Mouse (Mus musculus): ENCODE data around the gene Inpp5d. TPM values are rescaled to one million over a fixed set of nuclear protein-coding genes. Genes with fewer than 3 reads are reported as not detected.

Inpp5d gene
- polyA plus RNA-seq (2016; fragmentation: Nextera tagmentation; extraction: Ambion mirVana): 2.8 and 4.1 TPM in 2 replicates

DNA sequence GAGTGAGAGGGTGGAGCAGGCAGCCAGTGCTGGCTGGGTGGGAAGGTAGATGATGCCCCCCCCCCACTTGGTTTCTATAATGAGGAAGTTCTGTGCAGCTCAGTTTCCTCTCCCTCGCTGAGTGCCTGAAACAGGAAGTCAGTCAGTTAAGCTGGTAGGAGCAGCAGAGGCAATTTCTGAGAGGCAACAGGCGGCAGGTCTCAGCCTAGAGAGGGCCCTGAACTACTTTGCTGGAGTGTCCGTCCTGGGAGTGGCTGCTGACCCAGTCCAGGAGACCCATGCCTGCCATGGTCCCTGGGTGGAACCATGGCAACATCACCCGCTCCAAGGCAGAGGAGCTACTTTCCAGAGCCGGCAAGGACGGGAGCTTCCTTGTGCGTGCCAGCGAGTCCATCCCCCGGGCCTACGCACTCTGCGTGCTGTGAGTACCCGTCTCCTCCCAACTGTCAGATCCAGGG is at the start of gene Inpp5d:
Inpp5d (plus strand) TSS at position 102 of the 458 bp plus-strand sequence.
- H3K4me1 ChIP-seq: 0 out of 2 replicates have a peak, but pooled peaks cover 4% of the 10 kb centered on the region

DNA sequence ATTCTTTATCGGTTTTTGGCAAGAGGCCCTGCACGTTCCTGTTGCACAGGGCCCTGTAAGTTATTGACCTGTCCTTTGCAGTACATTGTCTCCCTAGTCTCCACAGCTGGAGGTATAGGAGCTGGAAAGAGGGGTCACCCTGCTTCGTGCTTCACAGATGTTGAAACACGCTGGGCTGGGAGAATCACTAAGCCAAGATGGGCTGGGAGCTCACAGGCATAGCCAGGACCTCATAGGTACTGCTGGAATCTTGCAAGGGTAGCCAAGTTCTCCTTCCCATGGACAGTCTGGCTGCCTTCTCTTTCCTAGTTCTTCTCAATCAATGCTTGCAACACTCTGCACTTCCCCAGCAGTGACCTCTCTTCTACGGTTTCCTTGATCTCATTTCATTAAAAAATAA is 46.9 kb upstream of the Inpp5d start:
- H3K27ac ChIP-seq: no peak overlapping the region
- no peaks in the 10 kb centered on the region for H3K36me3 ChIP-seq (replicated peaks)
- no peak overlapping the region for H3K4me3 ChIP-seq
- 79% methylated on average over 5 of the region's 5 CpGs for WGBS
- DNase-seq (ENCODE audit: extremely low spot score, low spot score): no peak
- H3K27me3 ChIP-seq (ENCODE audit: poor library complexity, severe bottlenecking): no peaks in the 10 kb centered on the region
- H3K9me3 ChIP-seq: no peaks in the 10 kb centered on the region
- no peaks in the 10 kb centered on the region for H3K4me1 ChIP-seq

More for the DNA sequence above, at the start of gene Inpp5d:
- no peaks in the 10 kb centered on the region for H3K36me3 ChIP-seq (replicated peaks)
- WGBS: 93% methylated on average over 12 of the region's 12 CpGs
- peak within 1 kb of the TSS; percentile 22; the same call in 1 of the 2 replicates for H3K4me3 ChIP-seq
- no peaks in the 10 kb centered on the region for H3K27me3 ChIP-seq (ENCODE audit: poor library complexity, severe bottlenecking)
- DNase-seq (ENCODE audit: extremely low spot score, low spot score): no peak
- H3K9me3 ChIP-seq: no peaks in the 10 kb centered on the region
- peak within 1 kb of the TSS; percentile 56 for H3K27ac ChIP-seq

DNA sequence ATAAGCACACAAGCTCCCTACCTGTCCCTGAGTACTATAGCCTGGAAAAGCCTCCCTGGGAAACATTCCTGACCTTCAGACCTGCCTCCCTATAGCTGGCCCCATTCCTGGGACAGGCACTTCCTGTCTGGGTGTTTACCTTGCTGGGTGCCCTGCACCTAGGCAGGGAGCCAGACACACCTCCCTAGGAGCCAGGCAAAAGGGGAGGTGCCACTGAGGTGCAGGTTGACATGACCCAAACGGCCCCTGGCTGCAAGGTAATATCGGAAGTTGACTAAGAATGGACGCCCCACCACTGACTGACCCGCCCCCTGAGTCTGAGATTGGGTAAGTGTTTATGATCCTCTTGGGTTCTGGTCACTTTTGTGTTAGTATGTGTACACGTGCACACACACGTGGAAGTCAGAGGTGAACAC is 46.3 kb upstream of the Inpp5d start, which contains the start of gene Ngef:
Ngef (minus strand) TSS at position 71 of the 416 bp plus-strand sequence.
- no peaks in the 10 kb centered on the region for H3K9me3 ChIP-seq
- no peak within 1 kb of the TSS for H3K27ac ChIP-seq
- no peak within 1 kb of the TSS for H3K4me3 ChIP-seq
- H3K4me1 ChIP-seq: no peaks in the 10 kb centered on the region
- no peak for DNase-seq (ENCODE audit: extremely low spot score, low spot score)
- no peaks in the 10 kb centered on the region for H3K36me3 ChIP-seq (replicated peaks)
- WGBS: 79% methylated on average over 6 of the region's 6 CpGs
- H3K27me3 ChIP-seq (ENCODE audit: poor library complexity, severe bottlenecking): no peaks in the 10 kb centered on the region

DNA sequence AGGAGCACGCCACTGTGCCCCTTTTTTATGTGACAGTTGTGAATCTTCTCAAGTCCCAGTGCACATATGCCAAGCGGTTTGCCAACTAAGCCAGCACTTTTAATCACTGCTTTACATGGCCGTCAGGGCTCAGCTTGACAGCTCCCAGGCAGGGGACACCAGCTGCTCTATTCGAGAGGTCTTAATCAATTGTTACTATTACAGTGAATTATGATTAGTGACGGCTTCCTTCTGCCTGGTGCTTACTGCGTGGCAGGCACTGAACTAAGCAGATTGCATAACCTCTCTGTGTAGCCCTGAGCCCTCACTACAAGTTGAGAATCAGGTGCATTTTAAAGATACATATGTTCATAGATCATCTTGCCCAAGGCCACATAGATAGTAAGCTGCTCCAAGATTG is 45.8 kb upstream of the Inpp5d start:
- Histone ChIP-seq H3K27me3 (ENCODE audit: poor library complexity, severe bottlenecking) (peaks cover 4% of the 10 kb centered on the region; the same call in 1 of the 2 replicates), H3K4me1 (no peaks in the 10 kb centered on the region), H3K27ac (no peak overlapping the region), H3K4me3 (no peak overlapping the region), H3K36me3 (replicated peaks) (no peaks in the 10 kb centered on the region), H3K9me3 (no peaks in the 10 kb centered on the region)
- DNase-seq (ENCODE audit: extremely low spot score, low spot score): no peak
- 82% methylated on average over 6 of the region's 6 CpGs for WGBS

DNA sequence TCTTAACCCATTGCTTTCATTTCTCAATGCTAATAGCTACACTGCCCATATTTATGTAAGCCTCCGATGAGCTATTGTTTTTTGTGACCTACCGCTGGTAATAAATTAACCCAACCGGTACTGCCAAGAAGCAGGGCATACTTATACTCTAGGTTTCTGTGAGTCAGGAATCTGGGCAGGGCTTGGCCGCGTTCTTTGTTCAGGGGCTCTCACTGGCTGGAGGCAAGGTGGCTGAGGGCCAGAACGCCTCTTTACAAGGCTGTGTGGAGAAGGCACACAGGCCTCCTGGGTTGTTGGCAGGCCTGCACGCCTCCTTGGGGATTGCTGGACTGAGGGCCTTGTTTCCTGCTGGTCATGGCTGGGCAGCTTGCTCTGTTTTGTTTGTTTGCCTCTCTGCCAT is 45.3 kb upstream of the Inpp5d start:
- DNase-seq (ENCODE audit: extremely low spot score, low spot score): no peak
- H3K27me3 ChIP-seq (ENCODE audit: poor library complexity, severe bottlenecking): peaks cover 4% of the 10 kb centered on the region; the same call in 1 of the 2 replicates
- H3K36me3 ChIP-seq (replicated peaks): no peaks in the 10 kb centered on the region
- H3K4me1 ChIP-seq: no peaks in the 10 kb centered on the region
- WGBS: 88% methylated on average over 7 of the region's 7 CpGs
- no peak overlapping the region for H3K27ac ChIP-seq
- H3K4me3 ChIP-seq: no peak overlapping the region
- H3K9me3 ChIP-seq: no peaks in the 10 kb centered on the region

DNA sequence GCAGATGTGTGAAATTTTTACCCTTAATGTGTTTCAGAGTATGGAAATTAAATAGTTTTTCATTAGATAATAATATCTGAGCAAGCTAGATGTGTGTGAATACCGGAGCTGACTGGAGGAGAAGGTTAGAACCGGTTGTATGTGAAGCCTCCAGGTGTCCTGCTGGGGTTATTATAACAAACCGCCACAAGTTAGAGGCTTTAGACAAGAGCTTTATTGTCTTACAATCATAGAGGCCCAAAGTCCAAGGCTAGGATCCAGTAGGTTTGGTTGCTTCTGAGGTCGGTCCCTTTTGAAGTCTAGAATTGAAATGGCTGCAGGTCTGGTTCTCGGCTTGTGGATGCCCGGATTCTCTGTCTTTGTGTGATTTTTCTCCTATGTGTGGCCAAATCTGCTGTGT is 41.1 kb upstream of the Inpp5d start:
- Histone ChIP-seq H3K27ac (no peak overlapping the region), H3K27me3 (ENCODE audit: poor library complexity, severe bottlenecking) (peaks cover 21% of the 10 kb centered on the region; the same call in 1 of the 2 replicates), H3K9me3 (no peaks in the 10 kb centered on the region)

GRCm38 (mm10) chr1:87580824-87581223 is 39.3 kb upstream of the Inpp5d start:
- Histone ChIP-seq H3K27me3 (ENCODE audit: poor library complexity, severe bottlenecking) (peaks cover 21% of the 10 kb centered on the region; the same call in 1 of the 2 replicates), H3K36me3 (replicated peaks) (no peaks in the 10 kb centered on the region), H3K27ac (no peak overlapping the region), H3K4me1 (peaks cover 12% of the 10 kb centered on the region), H3K9me3 (no peaks in the 10 kb centered on the region), H3K4me3 (no peak overlapping the region)
- no peak for DNase-seq (ENCODE audit: extremely low spot score, low spot score)
- under 1% methylated on average over 3 of the region's 3 CpGs for WGBS

More for the DNA sequence above, 41.1 kb upstream of the Inpp5d start:
- DNase-seq (ENCODE audit: extremely low spot score, low spot score): no peak
- Histone ChIP-seq H3K4me3 (no peak overlapping the region), H3K36me3 (replicated peaks) (no peaks in the 10 kb centered on the region), H3K4me1 (peaks cover 12% of the 10 kb centered on the region)
- WGBS: 84% methylated on average over 6 of the region's 6 CpGs

GRCm38 (mm10) chr1:87589162-87589561 is 30.9 kb upstream of the Inpp5d start:
- no peaks in the 10 kb centered on the region for H3K4me1 ChIP-seq
- DNase-seq (ENCODE audit: extremely low spot score, low spot score): no peak
- no peaks in the 10 kb centered on the region for H3K9me3 ChIP-seq
- no peaks in the 10 kb centered on the region for H3K27me3 ChIP-seq (ENCODE audit: poor library complexity, severe bottlenecking)
- no peak overlapping the region for H3K27ac ChIP-seq
- H3K36me3 ChIP-seq (replicated peaks): no peaks in the 10 kb centered on the region
- H3K4me3 ChIP-seq: no peak overlapping the region
- WGBS: 92% methylated on average over 7 of the region's 7 CpGs

DNA sequence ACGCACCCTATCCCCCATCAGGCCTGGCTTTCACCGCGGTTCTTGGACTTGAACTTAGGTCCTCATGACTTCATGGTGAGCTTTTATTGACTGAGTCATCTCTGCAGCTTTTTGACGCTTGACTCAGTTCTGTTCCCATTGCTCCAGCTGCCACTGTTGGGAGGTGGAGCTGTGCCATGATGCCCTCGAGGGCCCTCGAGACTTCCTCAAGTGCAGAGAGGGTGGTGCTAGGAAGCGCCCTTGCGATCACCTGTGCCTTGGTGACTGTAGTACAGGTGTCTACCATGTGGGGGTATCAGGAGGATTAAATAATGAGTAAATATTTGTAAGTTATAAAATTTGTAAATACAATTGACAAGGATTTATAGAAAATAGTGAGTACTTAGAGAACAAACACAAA is 30.1 kb upstream of the Inpp5d start:
- Histone ChIP-seq H3K4me3 (no peak overlapping the region), H3K9me3 (no peaks in the 10 kb centered on the region), H3K4me1 (no peaks in the 10 kb centered on the region), H3K36me3 (replicated peaks) (no peaks in the 10 kb centered on the region), H3K27me3 (ENCODE audit: poor library complexity, severe bottlenecking) (no peaks in the 10 kb centered on the region), H3K27ac (no peak overlapping the region)
- no peak for DNase-seq (ENCODE audit: extremely low spot score, low spot score)
- 92% methylated on average over 8 of the region's 8 CpGs for WGBS

DNA sequence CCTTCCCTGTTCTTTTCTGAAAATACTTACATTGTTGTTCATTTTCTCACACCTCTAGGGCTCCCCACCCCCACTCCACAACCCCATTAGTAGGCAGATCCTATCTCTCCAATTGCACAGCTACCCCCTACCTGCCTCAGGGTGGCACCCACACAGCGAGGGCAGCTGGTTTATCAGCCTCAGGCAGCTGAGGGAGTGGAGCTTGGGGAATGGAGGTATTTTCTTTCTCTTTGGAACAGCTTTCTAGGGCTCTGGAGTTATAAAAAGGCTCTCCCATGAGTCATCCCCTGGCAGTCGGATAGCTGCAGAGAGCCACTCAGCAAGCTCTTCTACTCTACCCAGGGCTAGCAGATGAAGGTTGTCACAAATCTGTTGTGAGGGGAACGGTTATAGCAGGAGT is 25.9 kb upstream of the Inpp5d start:
- H3K27ac ChIP-seq: no peak overlapping the region
- H3K4me1 ChIP-seq: no peaks in the 10 kb centered on the region
- H3K4me3 ChIP-seq: no peak overlapping the region
- WGBS: 84% methylated on average over 3 of the region's 3 CpGs
- DNase-seq (ENCODE audit: extremely low spot score, low spot score): no peak
- no peaks in the 10 kb centered on the region for H3K36me3 ChIP-seq (replicated peaks)
- H3K9me3 ChIP-seq: no peaks in the 10 kb centered on the region
- no peaks in the 10 kb centered on the region for H3K27me3 ChIP-seq (ENCODE audit: poor library complexity, severe bottlenecking)

DNA sequence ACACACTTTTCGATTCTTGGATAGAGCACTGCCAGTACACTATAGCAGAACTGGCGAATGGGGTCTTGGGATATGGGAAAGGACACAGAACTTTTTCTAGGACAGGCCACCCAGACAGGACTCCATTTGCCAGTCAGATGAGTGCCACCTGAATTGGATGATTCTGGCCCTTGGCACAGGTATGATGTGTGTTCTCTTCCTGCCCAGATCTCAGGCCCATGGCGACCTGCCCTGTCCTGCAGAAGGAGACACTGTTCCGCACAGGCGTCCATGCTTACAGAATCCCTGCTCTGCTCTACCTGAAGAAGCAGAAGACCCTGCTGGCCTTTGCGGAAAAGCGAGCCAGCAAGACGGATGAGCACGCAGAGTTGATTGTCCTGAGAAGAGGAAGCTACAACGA is 25.4 kb upstream of the Inpp5d start:
- no peaks in the 10 kb centered on the region for H3K9me3 ChIP-seq
- 93% methylated on average over 10 of the region's 10 CpGs for WGBS
- DNase-seq (ENCODE audit: extremely low spot score, low spot score): no peak
- no peak overlapping the region for H3K27ac ChIP-seq
- H3K4me1 ChIP-seq: peaks cover 1% of the 10 kb centered on the region; the same call in 1 of the 2 replicates
- no peaks in the 10 kb centered on the region for H3K27me3 ChIP-seq (ENCODE audit: poor library complexity, severe bottlenecking)
- H3K36me3 ChIP-seq (replicated peaks): no peaks in the 10 kb centered on the region
- no peak overlapping the region for H3K4me3 ChIP-seq

- Histone ChIP-seq H3K4me3 (no peak overlapping the region), H3K27me3 (ENCODE audit: poor library complexity, severe bottlenecking) (no peaks in the 10 kb centered on the region), H3K9me3 (no peaks in the 10 kb centered on the region), H3K27ac (no peak overlapping the region), H3K4me1 (peaks cover 7% of the 10 kb centered on the region; the same call in 1 of the 2 replicates), H3K36me3 (replicated peaks) (no peaks in the 10 kb centered on the region)
- no peak for DNase-seq (ENCODE audit: extremely low spot score, low spot score)
- WGBS: 77% methylated on average over 7 of the region's 7 CpGs
Observed at GRCm38 (mm10) chr1:87600533-87600932, 19.6 kb upstream of the Inpp5d start.

DNA sequence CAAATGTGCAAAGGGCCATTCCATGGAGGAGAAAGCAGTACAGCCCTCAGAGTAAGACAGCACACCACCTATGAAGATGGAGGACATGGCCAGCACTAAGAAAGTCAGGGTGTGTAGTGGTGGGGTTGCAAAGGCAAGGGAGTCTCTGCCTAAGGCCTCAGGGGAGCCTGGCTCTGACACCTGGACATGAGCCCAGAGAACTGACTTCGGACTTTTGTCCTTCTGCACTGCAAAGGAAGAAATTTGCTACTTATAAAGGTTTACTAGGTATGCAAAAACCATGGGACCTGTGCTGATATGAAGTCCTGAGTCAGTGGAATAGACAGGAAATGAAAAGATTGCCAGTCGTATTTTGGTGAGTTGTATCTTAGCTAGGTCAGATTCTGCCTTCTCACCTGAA is 18.3 kb upstream of the Inpp5d start:
- no peak for DNase-seq (ENCODE audit: extremely low spot score, low spot score)
- no peaks in the 10 kb centered on the region for H3K9me3 ChIP-seq
- WGBS: 83% methylated on average over 2 of the region's 2 CpGs

More for the DNA sequence above, 18.3 kb upstream of the Inpp5d start:
- Histone ChIP-seq H3K27ac (no peak overlapping the region), H3K36me3 (replicated peaks) (no peaks in the 10 kb centered on the region), H3K4me3 (no peak overlapping the region), H3K4me1 (peaks cover 7% of the 10 kb centered on the region; the same call in 1 of the 2 replicates), H3K27me3 (ENCODE audit: poor library complexity, severe bottlenecking) (no peaks in the 10 kb centered on the region)
